Mouse (Mus musculus): Measurements from ENCODE around the gene 9630041A04Rik.

Gene 9630041A04Rik

DNA sequence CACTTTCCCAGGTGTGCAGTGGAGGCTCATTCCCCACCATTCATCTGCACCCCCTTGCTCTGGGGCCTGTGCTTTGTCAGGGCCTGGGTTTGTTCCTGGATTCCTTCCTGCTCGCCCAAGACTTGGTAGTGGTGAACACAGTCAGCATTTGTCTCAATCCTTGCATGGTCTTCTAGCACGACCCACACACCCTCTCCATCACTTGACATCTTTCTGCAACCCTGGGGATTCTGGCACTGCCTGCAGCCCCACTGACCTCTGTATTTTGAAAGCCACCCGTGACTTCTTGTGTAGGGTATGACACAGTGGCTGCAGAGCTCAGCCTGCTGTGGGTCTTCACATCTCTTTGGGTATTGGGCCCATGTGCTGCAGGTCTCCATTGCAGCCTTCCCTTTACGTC, 57.1 kb downstream of the 9630041A04Rik start:
- no peak for DNase-seq (ENCODE audit: extremely low read depth, low read depth, low spot score)

DNA sequence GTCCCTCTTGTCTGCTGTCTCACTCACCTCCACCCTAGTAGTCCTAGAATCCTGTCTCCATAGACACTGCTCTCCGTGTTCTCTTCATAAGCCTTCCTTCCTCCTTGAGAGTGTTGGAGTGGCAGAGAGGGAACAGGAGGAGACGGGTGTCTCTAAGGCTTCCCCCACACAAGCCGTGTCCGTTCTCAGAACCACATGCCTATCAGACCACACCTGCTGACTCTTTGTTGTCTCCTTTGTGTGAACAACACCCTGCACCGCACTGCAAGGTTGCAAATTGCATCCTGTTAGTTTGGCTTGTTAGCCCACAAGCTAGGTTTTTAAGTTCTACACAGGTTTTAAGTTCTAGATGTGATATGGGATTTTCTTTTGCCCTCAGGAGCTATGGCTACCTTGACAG, 57.7 kb downstream of the 9630041A04Rik start:
- no peak for DNase-seq (ENCODE audit: extremely low read depth, low read depth, low spot score)

DNA sequence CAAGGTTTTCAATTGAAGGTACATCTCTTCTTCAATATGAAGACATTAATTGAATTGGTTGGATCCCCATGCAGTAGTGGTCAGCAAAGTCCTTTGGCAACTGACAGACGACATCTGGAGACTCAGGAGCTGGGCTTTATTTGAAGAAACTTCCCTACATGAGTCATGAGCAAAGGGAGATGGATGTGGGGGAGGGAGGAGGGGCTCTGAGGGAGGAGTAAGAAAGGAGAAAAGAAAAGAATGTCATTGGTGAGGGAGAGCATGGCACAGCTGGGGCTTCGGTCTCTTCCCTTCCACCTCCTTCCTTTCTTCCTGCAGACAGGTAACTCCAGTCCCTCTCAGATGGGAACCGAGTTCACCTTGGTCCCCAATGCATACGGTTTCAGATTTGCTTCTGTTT, 61.2 kb downstream of the 9630041A04Rik start:
- DNase-seq (ENCODE audit: extremely low read depth, low read depth, low spot score) = no peak

DNA sequence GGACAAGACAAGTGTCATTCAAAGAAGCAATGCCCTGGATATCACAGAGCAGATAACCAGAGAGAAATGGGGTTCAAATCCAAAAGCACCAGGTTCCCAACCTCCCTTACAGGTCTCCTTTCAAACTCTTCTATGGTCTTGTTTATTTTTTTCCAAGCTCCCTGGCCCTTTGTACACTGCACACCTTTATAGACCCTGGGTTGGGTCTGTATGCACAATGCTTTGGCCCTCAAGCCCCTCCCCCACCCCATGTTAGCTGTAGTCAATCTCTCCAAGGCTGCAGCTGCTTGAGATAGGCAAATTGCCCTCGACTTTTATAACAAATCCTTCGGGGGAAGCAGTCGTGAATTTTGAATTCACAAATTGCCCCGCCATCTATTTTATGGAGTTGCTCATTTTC, 63.2 kb downstream of the 9630041A04Rik start:
- no peak for DNase-seq (ENCODE audit: extremely low read depth, low read depth, low spot score)

DNA sequence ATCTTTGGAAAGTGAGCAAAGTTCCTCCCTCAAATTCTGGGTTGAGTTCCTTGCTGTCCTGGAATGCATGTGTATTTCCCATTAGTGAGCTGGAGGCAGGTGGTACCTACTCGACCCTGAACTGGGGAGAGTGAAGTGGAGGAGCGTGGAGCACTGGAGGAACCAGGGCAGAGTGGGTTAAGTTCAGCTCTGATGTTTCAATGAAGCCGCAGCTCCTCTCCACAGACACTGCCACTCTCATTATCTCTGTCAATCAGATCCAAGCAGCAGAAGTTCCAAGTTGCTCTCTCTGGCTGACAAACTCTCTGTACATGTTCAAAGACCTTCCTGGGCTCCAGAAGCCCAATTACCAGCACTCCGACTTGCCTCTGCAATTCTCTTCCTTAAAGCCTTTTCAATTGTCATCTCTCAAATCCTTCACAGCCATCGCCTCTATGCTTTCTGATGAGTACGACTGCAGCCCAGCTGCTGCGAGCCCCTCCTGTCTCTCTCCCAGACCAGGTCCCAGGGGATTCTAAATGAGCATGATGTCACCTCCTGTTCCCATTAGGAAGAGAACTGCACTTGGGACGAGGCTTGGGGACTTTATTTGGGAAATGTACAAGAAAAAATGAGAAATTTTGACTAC, 72.4 kb downstream of the 9630041A04Rik start:
- no peak for DNase-seq (ENCODE audit: extremely low read depth, low read depth, low spot score)

DNA sequence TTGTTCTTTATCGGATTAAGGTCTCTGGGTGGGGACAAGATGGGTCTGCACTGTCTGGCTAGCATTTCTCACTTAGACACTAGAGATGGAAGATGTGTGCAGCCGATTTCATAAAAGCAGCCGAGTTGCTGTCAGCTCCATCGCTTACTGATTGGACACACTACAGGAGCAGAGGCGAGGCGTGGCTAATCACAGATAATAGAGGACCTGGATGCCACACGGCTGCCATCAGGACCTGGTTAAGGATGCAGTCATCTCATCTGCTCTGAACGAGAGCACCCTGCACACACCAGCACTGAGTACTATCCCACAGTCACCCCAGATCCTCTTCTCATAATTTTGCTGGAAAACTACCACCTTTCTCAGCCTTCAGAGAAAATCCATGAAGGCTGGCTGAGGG, 73.2 kb downstream of the 9630041A04Rik start:
- no peak for DNase-seq (ENCODE audit: extremely low read depth, low read depth, low spot score)

DNA sequence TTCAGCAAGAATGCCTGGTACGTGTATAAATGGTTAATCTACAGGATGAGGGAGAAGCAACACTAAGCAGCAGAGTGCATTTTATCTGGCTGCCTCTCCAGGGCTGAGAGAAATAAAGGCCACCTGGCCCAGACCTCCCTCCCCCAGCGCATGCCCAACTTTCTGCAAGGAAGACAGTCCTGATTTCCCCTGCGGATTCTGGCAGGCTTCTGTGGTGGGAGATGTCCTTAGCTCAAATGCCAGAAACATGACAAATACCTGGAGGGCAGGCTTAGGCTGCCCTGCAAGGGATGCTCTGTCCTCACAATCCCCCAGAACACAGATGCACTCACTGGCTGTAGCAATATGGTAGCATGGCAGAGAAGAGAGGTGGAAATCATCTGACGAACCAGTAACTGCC, 76.4 kb downstream of the 9630041A04Rik start:
- DNase-seq (ENCODE audit: extremely low read depth, low read depth, low spot score) = no peak

DNA sequence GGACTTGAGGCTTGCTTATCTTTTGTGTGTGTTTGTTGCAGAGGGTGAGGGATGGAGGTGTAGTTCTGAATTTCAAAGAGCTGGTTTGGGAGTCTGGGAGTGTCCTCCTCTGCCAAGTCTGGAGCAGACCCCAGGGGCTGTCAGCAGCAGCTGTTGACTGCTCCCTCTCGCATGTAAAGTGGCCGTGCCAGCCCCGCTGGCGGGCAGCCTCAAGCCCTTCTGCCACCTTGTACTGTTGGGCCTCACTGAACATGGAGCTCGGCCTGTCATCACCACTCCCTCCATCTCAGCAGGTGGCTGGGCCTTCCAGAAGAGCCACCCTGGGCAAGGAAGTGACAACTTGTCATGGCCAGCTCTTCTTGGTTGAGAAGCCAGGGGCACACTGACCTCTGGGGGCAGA, 77.4 kb downstream of the 9630041A04Rik start:
- no peak for DNase-seq (ENCODE audit: extremely low read depth, low read depth, low spot score)

DNA sequence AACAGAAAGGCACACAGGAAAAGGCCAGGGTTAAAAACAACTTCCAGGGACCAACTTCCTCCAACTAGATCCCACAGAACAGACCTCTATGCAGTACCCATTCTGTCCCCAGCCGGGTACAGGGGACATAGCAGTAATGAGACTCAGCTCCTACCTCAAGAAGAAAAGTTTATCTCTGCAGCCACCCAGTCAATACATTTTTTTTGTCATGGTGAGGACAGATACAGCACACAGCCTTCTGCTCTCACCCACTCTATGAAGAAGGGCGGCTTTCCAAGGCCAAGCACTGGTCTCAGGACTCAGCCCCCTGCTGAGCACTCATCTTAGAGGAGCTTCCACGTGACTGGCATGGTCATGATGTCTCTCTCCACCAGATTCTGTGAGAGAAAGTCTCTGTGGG, 78.5 kb downstream of the 9630041A04Rik start:
- no peak for DNase-seq (ENCODE audit: extremely low read depth, low read depth, low spot score)

DNA sequence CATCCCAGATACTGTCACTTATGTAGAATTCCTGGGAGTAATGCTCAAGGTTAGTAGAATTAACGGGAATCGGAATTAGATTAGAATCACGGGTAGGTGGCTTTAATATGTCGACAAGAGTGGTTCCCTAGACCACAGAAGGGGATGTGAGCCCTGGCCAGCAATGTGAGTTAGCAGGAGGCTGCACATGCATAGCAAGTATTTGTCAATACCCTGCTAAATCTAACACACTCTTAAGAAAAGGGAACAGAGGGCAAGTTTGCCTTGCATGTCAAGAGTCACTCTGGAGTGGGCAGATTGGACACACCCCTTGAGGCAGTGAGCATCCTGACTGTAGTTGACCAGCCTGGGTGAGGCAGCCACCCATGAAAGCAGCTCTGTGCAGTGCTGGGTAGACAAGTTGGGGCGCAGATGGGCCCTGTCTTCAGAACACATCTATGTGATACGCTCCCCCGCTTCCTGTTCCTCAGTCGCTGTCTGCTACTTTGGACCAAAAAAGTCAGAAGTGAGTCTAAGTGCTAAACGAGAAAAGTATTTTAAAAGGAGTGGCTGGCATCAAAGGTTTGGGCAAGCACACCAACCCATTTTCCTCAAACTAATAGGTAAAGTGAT, 80.5 kb downstream of the 9630041A04Rik start:
- DNase-seq (ENCODE audit: extremely low read depth, low read depth, low spot score) = no peak

DNA sequence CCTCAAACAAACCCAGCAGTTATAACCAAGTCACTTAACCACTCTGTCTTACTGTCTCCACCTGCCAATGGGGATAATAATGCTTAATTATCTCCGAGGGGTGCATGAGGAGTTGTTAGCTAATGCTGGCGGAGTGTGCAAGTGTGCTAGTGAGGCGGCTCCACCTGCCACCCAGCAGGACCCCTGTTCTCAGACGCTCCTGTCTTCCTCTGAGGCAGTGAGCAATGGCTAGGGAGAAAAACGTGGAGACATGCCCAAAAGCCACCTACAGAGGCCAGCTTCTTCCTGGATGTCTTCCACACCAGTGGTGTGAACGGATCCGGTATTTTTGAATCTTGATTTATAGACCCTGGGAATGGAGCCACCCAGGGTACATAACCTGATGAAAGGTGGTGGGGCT, 83.7 kb downstream of the 9630041A04Rik start:
- no peak for DNase-seq (ENCODE audit: extremely low read depth, low read depth, low spot score)

DNA sequence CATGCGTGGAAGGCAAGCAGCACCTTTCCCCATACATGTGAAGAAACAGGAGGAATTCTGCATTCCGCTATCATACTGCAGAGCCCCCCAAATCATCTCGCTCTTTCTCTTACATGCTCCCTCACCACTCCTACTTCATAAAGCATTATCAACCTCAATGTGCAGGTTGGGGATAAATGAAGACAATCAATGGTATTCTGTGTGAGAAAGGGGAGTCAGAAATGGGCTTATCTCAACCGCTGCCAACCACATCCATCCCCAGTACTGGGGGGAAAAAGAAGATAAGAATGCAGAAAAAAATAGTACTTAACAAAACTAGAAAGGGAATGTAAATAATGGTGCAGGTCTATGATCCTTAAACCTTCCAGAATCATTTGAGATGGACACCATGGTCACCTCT, 84.2 kb downstream of the 9630041A04Rik start:
- no peak for DNase-seq (ENCODE audit: extremely low read depth, low read depth, low spot score)

DNA sequence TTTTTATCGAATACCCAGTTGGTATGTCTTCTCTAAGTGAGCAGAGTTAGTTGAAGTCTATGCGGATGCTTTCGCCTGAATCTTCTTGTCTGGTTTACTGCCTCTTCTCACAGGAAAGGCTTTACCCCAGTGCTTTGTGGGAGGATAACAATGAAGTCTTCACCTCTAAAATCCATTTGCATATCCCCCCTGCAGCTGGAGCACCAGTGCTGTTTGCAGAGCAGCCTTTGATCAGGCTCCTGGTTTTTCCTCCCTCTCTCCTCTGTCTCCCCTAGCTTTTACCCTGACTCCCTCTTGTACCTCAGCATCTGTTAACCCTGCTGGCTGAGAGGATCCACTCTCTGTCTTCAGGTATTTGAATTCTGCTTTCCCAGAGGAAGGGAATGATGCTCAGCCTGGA, 88.5 kb downstream of the 9630041A04Rik start:
- no peak for DNase-seq (ENCODE audit: extremely low read depth, low read depth, low spot score)

DNA sequence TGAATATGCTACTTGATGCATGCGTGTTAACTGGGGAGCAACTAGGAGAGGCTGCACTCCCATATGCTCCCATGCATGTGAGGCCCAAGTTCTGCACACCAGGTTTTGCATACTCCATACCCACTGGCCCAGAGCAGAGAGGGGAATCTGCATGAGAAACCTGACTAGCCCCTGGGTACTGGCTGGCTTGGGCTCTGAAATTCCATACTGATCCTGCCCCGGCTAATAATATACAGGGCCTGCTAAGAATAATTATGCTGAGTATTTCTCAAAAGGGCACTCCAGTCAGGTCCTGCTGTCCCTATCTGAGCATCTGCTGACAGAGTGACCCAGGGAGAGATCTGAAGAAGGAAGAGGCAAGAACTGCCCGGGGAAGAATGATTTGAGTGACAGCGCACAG, 92.9 kb downstream of the 9630041A04Rik start:
- DNase-seq (ENCODE audit: extremely low read depth, low read depth, low spot score) = no peak

DNA sequence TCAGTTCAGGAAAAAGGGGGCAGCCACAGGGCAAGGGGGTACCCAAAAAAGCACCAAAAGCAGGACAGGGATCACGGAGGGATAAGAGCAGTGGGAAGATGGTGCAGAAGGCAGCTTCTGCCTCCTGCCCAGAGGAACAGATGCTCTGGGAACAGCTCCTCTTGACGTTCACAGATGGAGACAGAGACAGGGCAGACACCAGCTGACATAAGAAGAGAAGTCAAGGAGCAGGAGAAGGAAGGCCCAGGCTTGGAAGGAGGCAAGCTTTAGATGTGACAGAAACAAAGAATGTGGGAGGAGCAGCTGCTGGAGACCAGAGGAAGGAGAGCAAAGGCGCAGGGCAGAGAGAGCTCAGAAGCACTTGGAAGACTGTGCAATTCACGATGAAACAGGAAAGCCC, 94.6 kb downstream of the 9630041A04Rik start:
- DNase-seq (ENCODE audit: extremely low read depth, low read depth, low spot score) = no peak

DNA sequence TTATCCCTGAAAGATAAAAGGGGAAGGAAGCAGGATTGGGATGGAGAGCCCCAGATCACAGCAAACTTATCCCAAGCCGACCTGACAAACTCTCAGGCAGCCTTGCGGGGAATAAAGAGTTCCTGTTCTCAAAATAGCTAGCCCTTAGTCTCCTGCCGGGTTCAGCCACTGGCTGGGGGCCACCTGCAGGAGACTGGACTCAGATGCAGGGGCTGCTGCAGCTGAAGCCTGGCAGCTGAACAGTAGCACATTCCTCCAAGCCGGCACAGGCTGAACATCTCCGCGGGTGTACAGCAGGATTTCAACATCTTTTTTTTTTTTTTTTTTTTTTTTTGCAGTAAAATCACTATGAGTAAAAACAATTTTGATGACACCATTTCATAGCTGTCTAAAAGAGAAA, 110.2 kb downstream of the 9630041A04Rik start:
- no peak for DNase-seq (ENCODE audit: extremely low read depth, low read depth, low spot score)

DNA sequence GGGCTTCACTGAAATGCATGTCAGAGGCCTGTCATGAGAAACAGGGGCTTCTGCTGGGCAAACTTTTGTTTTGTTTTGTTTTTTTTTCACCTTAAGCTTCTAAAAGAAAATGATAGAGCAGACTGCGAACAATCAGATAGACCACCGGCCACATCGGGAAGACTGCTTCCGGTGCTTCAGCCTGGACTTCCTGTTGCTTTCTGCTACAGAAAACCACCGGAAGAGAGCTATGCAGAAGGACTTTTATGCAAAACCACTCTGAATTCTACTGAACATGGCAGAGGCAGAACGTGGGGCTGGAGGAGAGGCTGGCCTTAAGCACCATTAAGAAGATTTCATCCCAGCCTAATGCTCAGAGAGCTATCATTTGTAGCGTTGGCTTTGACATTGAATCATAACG, 110.7 kb downstream of the 9630041A04Rik start:
- no peak for DNase-seq (ENCODE audit: extremely low read depth, low read depth, low spot score)

DNA sequence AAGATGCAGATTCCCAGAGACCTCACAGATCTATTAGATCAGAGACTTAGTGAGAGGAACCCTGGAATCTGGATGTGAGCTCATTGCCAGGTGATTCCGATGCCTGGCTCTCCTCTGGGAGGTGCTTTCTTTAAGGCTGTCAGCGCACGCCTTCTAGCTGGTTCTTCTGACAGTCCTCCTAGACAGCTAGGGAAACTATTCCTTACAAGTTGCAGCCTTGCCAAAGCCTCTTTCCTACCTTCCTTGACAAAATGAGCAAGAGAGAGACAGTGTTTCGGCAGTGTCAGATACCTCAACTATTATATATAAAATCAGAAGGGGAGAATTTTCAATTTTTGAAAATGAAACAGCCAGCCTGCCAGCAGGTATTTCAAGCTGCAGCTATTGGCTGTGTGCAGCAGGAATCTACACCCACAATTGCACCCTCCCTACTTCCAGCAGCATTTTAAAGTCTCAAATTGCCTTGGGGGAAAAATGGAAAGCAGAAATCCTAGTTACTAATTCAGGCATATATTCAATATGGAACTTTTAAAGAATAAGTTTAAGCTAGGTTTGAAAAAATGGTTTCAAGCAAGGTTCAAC, 115.3 kb downstream of the 9630041A04Rik start:
- DNase-seq (ENCODE audit: extremely low read depth, low read depth, low spot score) = no peak

DNA sequence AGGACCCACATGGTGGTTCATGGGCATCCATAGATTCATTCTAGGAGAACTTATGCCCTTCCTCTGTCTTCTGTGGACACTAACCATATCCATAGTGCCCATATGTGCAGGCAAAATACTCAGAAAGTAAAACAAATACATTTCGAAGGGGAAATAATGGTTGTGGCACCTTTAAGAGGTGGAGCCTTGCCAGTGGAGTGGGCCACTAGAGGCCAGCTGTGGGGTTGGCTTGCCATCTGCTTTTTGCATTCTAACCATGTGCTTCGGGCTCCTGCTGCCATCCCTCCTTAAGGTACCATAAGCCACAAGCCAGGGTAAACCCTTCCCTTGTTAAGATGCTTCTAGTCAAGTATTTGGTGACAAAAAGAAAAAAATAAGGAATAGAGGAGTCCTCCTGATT, 119.5 kb downstream of the 9630041A04Rik start:
- DNase-seq (ENCODE audit: extremely low read depth, low read depth, low spot score) = no peak

DNA sequence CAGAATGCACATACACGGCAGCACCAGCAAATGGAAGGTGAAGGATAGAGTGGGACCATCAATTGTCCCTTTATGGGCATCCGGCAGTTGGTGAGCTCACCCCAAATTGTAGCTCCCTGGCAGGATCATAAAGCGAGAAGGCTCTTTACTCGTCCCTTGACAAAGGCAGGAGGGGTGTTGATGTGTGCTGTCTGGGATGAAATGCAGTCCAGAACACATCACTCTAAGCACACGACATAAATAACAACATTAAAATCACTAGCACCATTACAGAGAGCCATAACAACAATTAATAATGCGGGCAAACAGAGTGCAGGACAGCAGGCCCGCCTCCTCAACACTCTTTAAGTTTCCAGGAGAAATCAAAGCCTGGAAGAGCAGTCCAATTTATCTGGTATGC, 120.7 kb downstream of the 9630041A04Rik start:
- no peak for DNase-seq (ENCODE audit: extremely low read depth, low read depth, low spot score)

DNA sequence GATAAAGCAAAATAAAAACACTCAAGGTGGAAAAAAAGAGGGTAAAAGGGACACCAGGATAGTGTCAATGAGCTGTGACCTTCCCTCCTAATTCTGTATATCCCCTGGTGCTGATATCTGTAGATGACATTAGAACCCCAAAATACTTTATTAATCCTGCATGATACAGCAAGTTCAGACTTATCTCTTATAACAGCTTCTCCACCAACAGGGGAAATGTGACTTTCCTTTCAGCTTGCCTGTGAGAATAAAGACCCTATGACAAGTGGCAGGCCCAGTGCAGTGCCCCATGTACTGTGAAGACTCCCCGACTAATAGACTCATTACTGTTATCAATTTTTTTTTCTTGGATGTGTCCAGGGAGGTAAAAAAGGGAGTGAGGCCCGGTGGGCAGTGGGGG, 125.3 kb downstream of the 9630041A04Rik start:
- no peak for DNase-seq (ENCODE audit: extremely low read depth, low read depth, low spot score)

DNA sequence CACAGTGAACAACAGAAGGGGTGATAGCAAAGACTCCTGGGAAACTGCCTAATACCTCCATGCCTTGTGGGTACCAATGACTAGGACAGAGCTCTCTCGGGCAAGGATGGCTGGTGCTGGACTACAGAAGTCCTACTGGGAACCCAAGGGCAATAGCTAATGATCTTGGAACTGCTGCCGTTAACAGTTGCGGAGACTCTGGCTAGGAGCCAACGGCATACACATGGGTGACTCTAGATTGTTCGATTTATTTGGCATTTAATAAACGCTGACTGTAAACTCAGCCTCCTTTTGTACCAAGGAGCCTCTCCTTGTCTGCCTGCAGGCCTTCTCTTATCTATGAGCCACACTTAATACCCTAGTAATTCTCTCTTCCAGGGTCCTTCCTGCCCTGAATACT, 128.4 kb downstream of the 9630041A04Rik start:
- no peak for DNase-seq (ENCODE audit: extremely low read depth, low read depth, low spot score)

DNA sequence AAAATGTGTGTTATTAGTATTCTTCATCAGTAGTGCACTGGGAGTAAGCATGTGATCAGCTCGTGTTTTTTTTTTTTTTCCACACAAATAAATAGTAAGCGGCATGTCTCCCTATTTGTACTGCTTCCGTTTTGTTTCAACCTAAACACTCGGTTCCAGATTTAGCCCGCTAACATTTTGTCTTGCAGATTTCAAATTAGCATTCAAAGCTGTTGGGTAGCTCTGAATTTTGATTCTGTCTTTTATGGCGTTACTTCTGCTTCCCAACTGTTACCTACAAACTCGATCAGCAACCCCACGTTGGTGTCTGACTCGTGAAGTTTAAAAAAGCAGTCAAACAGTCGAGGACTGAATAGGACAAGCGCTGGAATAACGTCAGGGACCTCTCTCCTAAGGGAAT, 129.2 kb downstream of the 9630041A04Rik start:
- DNase-seq (ENCODE audit: extremely low read depth, low read depth, low spot score) = no peak

Measured in fat pad, adult 2 months (tissue).